Mouse (Mus musculus) limb, embryonic 14.5 days (tissue): ENCODE data around the gene Atp7a. TPM values are rescaled to one million over a fixed set of nuclear protein-coding genes. Genes with fewer than 3 reads are reported as not detected.
A peak's percentile ranks its signal among the peaks of the same experiment; 100 is the strongest.

Experiments used
- ATAC-seq: fragments of 200-750 bp; cut with Nextera tagmentation; 2 replicates; pipeline ENCODE4 v1.8.0; 2017; ENCODE audit warnings: low read depth, moderate number of reproducible peaks, moderate TSS enrichment; ENCODE audit not compliant: low FRiP score
- DNase-seq: peaks from one replicate; pipeline ENCODE4 v3.0.0-alpha.2; 2015; ENCODE audit warnings: low spot score
- H3K27ac ChIP-seq: fragments of 300-500 bp; sonication (generic); replicated peaks from 2 replicates; pipeline ENCODE4 v1.5.1; 2014; ENCODE audit warnings: low read depth, mild to moderate bottlenecking, low read length, moderate library complexity, mixed read lengths
- H3K27me3 ChIP-seq: fragments of 300-500 bp; sonication (generic); 2 replicates; pipeline ENCODE4 v1.6.1; 2014; ENCODE audit warnings: low read length, mixed read lengths; ENCODE audit not compliant: control insufficient read depth, insufficient read depth
- H3K36me3 ChIP-seq: fragments of 300-500 bp; sonication (generic); 2 replicates; pipeline ENCODE4 v1.6.1; 2014; ENCODE audit warnings: mild to moderate bottlenecking, low read length, moderate library complexity, mixed read lengths; ENCODE audit not compliant: control insufficient read depth, insufficient read depth
- H3K4me1 ChIP-seq: fragments of 300-500 bp; sonication (generic); 2 replicates; pipeline ENCODE4 v1.6.1; 2014; ENCODE audit warnings: antibody characterized with exemption, low read length, mixed read lengths; ENCODE audit not compliant: control insufficient read depth, insufficient read depth
- H3K4me2 ChIP-seq: fragments of 300-500 bp; sonication (generic); replicated peaks from 2 replicates; pipeline ENCODE4 v1.6.1; 2014; ENCODE audit warnings: low read depth, mild to moderate bottlenecking, low read length, moderate library complexity; ENCODE audit not compliant: severe bottlenecking
- H3K4me3 ChIP-seq: fragments of 300-500 bp; sonication (generic); replicated peaks from 2 replicates; pipeline ENCODE4 v1.5.1; 2014; ENCODE audit warnings: low read length
- H3K9ac ChIP-seq: fragments of 300-500 bp; sonication (generic); 2 replicates; pipeline ENCODE4 v1.6.1; 2014; ENCODE audit warnings: mild to moderate bottlenecking, low read depth, low read length, moderate library complexity; ENCODE audit not compliant: severe bottlenecking
- H3K9me3 ChIP-seq: fragments of 300-500 bp; sonication (generic); 2 replicates; pipeline ENCODE4 v1.6.1; 2016; ENCODE audit warnings: low read length; ENCODE audit not compliant: control insufficient read depth
- POLR2A ChIP-seq: fragments of 200-500 bp; IDR thresholded peaks from 2 replicates; pipeline ENCODE4 v1.8.0; 2012; ENCODE audit warnings: inconsistent platforms, mild to moderate bottlenecking, moderate library complexity, borderline replicate concordance; ENCODE audit not compliant: insufficient read depth, insufficient read length; ENCODE audit errors: extremely low read depth
- WGBS: fragments of 180-500 bp; shearing (Covaris S2); extraction: QIAGEN DNeasy Blood & Tissue Kit; methylation state at CpG from one replicate; pipeline ENCODE4 v1.1.7; 2014; 5-methylcytosine and 5-hydroxymethylcytosine counted together
- polyA plus RNA-seq, 2 experiments: library from polyadenylated mRNA; depleted of rRNA in 1 of 2; stranded (reverse) in 1 of 2; unstranded in 1 of 2; fragments of >200 nt; fragmentation: Nextera tagmentation in 1 of 2; extraction: Ambion mirVana in 1 of 2; gene quantifications; 2 replicates each; pipeline versions ENCODE4 v1.2.1 to v1.2.3; 2012 to 2014

The Atp7a gene
- polyA plus RNA-seq, 2 experiments = 10.3 to 30.0 TPM

DNA sequence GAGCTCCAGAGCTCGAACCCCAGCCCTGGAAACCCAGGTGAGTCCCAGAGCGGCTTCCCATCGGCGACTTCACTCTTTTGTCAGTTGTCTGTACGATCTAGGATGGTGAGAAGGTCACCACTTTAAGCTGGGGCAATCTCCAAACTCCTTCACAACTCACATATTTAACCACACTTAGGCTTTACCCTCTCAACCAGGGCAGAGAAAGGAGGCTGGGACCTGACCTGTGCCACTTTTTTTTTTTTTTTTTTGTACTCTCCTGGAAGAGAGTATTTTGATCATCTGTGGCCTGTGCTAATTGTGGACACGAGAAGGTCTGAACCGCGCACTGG is 233 bp downstream of the Atp7a start:
- Histone ChIP-seq H3K4me2 (peak overlapping the region; percentile 41), H3K27ac (peak overlapping the region; percentile 70; the same call in 1 of the 2 replicates), H3K9me3 (no peaks in the 10 kb centered on the region), H3K36me3 (0 out of 2 replicates have a peak, but pooled peaks cover 2% of the 10 kb centered on the region), H3K4me3 (peak overlapping the region; percentile 52), H3K4me1 (no peaks in the 10 kb centered on the region), H3K27me3 (no peaks in the 10 kb centered on the region), H3K9ac (peak overlapping the region; percentile 64)
- ATAC-seq (no peak; the same call in 1 of the 2 replicates), DNase-seq (no peak)
- no peak for TF ChIP-seq POLR2A
- 21% methylated on average over 8 of the region's 8 CpGs for WGBS

DNA sequence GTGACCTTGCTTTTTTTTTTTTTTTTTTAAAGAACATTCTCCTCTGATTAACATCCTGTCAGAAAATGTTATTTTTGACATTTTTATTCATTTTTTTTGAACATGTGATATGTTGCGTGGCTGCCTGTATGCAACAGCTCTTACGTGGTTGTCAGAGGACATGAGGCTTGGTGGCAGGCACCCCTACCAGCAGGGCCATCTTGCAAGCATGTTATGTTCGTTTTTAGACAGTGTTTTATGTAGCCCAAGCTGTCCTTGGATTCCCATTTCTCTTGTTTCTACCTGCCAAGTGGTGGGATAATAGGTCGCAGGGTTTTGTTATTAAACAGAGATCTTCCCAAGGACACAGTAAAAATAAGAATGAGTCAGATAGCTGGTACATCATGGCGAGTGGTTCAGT is 3.1 kb downstream of the Atp7a start:
- no peak for TF ChIP-seq POLR2A
- Histone ChIP-seq H3K9me3 (no peaks in the 10 kb centered on the region), H3K4me1 (no peaks in the 10 kb centered on the region), H3K27ac (no peak overlapping the region), H3K36me3 (no peaks in the 10 kb centered on the region), H3K4me2 (no peak overlapping the region), H3K4me3 (no peak overlapping the region), H3K27me3 (no peaks in the 10 kb centered on the region), H3K9ac (no peak overlapping the region)
- no peak for ATAC-seq
- DNase-seq = no peak
- WGBS = 72% methylated on average over 5 of the region's 5 CpGs

DNA sequence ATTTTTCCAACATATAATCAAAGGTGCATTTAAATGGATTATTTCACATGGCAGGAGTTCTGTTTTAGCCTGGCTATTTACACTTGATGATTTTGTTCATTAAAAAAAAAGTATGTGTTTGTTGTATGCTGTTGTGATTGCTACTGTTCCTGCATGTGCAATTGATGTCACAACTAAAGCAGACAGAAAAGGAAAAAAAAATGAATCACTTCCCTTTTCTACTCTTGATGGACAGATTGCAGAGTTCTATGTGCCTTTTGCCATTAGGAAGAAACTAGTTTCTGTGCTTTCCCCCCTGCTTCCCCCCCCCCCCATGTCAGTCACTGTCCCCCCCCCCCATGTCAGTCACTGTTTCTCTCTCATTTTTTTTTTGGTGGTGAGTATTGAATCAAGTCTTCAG is 4.0 kb downstream of the Atp7a start:
- Histone ChIP-seq H3K9ac (no peak overlapping the region), H3K4me2 (no peak overlapping the region), H3K27ac (no peak overlapping the region), H3K9me3 (no peaks in the 10 kb centered on the region), H3K36me3 (no peaks in the 10 kb centered on the region), H3K4me3 (no peak overlapping the region), H3K27me3 (no peaks in the 10 kb centered on the region), H3K4me1 (no peaks in the 10 kb centered on the region)
- DNase-seq (no peak), ATAC-seq (no peak)
- no peak for TF ChIP-seq POLR2A

DNA sequence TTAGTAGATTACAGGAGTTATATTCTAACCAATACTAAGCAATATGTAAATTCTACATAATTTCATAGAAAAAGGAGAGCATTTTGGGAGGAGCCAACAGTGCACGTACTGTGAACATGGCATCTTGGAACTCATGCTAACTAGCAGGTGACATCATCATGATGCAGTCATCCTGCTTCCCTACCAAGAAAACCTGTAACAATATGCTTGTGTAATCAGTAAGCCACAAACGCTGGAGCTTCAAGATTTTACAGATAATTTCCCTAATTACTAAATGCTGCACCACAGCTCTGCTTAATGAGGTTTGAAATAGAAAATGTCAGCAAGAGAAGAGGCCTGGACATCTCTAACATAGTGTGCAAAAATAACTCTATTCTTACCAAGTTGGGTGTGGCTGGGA is 8.7 kb downstream of the Atp7a start:
- no peak for ATAC-seq
- 70% methylated on average over 2 of the region's 2 CpGs for WGBS

DNA sequence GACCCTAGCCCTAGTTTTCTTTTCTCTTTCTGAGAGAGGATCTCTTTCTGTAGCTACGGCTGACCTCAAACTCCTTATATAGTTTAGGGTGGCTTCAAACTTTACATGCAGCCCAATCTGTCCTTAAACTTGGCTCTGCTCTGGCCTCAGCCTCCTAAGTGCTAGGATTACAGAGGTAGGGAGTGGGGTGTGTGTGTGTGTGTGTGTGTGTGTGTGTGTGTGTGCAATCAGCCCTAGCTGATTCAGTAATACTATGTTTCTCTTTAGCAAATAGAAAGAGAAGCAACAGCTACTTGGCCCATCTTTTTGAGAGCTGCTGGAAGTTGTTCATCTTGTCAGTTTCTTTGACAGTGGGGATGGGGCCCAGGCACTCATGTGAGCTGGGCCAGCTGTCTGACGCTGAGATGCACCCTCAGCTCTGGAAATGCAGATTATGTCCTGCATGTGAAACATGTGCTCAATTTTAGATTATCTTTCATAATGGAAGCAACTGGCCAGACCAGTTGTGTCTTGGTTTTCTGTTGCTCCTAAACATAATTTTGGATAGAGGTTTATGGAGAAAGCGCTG is 10.2 kb downstream of the Atp7a start:
- WGBS = 74% methylated on average over 3 of the region's 3 CpGs
- ATAC-seq (no peak), DNase-seq (no peak)
- Histone ChIP-seq H3K9me3 (no peaks in the 10 kb centered on the region), H3K27me3 (no peaks in the 10 kb centered on the region), H3K4me1 (no peaks in the 10 kb centered on the region), H3K36me3 (no peaks in the 10 kb centered on the region), H3K4me3 (no peak overlapping the region), H3K4me2 (no peak overlapping the region), H3K27ac (no peak overlapping the region), H3K9ac (no peak overlapping the region)
- TF ChIP-seq POLR2A = no peak

More for the DNA sequence above, 8.7 kb downstream of the Atp7a start:
- no peak overlapping the region for H3K4me3 ChIP-seq
- H3K9me3 ChIP-seq = no peaks in the 10 kb centered on the region
- H3K27me3 ChIP-seq = no peaks in the 10 kb centered on the region
- DNase-seq = no peak
- no peak overlapping the region for H3K27ac ChIP-seq
- no peak for TF ChIP-seq POLR2A
- no peak overlapping the region for H3K4me2 ChIP-seq
- no peak overlapping the region for H3K9ac ChIP-seq
- H3K4me1 ChIP-seq = no peaks in the 10 kb centered on the region
- no peaks in the 10 kb centered on the region for H3K36me3 ChIP-seq
